Mouse (Mus musculus): ENCODE measurements around the gene Fkbp1b.
A peak's percentile ranks its signal among the peaks of the same experiment; 100 is the strongest.
"Not testable (repeated sequence)": the region's sequence is repeated elsewhere in the genome, so short reads cannot be mapped to it uniquely, and the experiment has no call there.

Gene Fkbp1b

DNA sequence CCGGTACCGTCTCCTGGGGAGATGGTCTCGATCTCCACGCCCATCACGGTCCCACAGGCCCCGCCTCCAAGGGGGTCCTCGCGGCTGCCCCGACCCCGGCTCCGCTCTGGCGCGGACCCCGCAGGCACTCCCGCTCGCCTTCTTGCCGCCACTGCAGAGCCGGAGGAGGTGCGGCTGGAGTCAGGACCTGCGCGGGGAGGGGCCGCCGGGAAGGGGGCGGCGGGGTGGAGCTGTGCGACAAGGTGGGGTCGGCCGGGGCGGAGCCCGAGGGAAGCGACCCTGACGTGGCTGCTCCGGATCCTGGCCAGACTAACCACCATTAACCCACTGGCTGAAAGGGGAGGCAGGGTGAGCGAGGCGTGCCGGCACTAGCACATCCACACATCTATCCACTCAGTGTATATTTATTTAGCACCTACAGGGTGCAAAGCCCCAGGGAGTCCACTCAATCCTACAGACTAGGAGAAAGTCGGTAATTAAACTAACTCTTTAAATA lies at the start of gene Fkbp1b:
Gene Fkbp1b (minus strand): TSS at position 200 of the 496 bp plus-strand sequence.
- DNase-seq (ENCODE audit: low read depth, low spot score), result peak; percentile 74

DNA sequence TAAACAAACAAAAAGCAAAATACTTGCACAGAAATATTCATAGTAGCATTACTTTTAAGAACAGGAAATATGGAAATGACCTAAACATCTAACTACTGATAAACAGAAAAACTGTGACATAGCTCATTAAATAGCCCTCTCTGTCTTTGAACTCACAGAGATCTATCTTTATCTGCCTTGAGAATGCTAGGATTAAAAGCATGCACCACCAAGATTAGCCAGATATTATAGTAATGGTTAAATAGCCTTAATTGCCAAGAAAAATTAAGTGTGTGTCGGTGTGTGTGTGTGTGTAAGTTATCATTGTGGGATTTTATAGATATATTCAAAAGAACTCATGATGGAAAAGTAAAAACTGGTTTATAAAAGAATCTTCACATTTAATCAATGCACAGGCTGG lies 48.5 kb upstream of the Fkbp1b start:
- DNase-seq (ENCODE audit: low read depth, low spot score), result no peak

DNA sequence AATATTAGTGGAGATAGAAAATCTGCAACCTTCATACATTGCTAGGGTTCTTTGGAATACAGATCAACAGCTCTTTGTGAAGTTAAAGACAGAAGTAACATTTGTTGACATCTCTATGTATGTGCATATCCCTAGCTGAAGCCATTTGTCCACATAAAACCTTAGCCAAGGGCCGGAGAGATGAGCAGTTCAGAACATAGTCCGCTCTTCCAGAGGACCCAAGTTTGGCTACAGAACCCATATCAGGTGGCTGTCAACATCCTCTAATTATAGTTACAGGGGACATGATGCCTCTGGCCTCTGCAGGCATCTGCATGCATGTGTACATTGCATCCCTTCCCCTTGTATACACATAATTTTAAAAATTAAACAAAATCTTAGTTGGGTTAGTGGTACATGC lies 47.9 kb upstream of the Fkbp1b start:
- no peak for DNase-seq (ENCODE audit: low read depth, low spot score)

DNA sequence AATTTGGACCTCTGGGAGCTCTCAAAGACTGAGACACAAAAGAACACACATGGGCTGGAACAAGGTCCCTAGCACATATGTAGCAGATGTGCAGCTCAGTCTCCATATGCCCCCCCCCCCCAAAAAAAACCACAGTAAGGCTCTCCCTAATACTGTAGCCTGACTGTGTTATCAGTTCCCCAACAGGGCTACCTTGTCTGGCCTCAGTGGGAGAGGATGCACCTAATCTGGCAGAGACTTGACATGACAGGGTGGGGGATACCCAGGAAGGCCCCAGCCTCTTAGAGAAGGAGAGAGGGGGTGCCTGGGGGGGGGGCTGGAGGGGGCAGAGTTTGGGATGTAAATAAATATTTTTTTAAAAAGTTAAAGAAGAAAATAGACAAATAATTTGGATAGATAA lies 47.3 kb upstream of the Fkbp1b start:
- no peak for DNase-seq (ENCODE audit: low read depth, low spot score)

DNA sequence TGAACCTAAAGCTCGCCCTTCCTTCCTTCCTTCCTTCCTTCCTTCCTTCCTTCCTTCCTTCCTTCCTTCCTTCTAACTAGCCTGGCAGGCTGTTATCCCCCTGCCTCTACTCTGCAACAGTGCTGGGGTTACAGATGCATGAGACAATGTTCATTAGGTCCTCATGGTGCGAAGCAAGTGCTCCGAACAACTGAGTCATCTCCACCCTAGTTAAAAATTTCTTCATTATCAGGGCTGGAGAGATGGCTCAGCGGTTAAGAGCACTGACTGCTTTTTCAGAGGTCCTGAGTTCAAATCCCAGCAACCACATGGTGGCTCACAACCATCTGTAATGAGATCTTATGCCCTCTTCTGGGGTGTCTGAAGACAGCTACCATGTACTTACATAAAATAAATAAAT lies 45.2 kb upstream of the Fkbp1b start:
- not testable (repeated sequence) for DNase-seq (ENCODE audit: low read depth, low spot score)

DNA sequence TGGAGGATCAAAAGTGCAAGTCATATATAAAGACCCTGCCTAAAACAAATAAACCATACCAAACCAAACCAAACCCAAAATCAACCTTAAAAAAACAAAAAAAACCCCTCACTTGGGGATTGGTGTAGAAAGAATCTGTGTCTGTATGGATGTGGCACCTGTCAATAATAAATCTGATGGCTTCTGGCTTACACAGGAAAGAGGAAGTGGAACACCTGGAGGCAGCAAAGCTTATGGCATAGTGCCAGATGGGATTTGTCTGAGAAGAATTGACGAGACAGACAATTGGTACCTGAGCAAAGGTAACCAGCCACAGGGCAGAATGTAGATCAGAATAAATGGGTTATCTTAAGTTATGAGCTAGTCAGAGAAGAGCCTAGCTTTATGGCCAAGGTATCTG lies 43.7 kb upstream of the Fkbp1b start:
- DNase-seq (ENCODE audit: low read depth, low spot score), result no peak

DNA sequence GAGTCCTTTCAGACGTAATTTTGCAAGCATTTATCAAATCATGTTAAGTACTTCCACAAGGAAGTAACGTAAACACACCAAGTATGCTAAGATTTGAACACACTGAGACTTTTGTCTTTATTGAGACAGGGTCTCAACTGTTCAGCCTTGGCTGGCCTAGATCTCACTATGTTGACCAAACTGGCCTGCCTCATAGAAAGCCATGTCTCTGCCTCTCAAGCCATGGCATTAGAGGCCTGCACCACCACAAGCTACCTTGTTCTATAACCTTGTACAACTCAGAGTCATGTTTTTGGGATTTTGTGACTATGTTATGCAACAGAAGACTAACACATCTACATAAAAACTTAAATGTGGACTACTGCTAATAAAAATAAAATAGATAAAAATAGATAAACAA lies 40.7 kb upstream of the Fkbp1b start:
- no peak for DNase-seq (ENCODE audit: low read depth, low spot score)

DNA sequence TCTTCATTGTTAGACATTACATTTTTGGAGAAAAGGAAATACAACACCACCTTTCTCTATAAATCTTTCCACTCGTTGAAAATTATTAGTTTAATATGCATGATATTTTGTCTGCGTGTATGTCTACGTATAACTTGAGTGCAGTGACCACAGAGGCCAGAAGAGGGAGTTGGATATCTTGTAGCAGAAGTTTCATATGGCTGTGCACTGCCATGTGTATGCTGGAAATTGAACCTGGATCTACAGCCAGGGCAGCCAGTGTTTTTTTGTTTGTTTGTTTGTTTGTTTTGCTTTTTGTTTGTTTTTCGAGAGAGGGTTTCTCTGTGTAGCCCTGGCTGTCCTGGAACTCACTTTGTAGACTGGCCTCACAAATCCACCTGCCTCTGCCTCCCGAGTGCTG lies 37.7 kb upstream of the Fkbp1b start:
- peak; percentile 60 for DNase-seq (ENCODE audit: low read depth, low spot score)

DNA sequence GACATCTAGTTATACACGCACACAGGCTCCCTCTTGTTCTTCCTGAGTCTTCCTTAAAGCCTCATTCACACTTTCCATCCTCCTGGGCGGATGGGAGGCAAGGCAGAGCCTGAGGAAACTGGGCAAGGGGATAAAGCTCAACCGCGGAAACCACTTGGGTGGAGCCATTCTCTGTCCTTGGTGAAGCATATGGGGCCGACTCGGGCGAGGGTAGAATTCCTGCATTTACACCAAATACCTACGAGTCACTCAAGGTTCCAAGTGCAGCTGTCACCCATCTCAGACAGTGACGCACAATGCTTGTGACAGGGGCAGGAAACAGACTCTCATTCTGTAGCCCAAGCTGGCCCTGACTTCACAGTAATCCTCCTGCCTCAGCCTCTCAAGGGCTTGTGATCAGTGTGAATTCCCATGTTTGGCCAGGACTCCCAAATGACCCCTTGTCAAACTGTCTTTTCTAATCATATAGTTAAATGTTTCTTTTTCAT lies 36.9 kb upstream of the Fkbp1b start:
- DNase-seq (ENCODE audit: low read depth, low spot score), result peak; percentile 64

DNA sequence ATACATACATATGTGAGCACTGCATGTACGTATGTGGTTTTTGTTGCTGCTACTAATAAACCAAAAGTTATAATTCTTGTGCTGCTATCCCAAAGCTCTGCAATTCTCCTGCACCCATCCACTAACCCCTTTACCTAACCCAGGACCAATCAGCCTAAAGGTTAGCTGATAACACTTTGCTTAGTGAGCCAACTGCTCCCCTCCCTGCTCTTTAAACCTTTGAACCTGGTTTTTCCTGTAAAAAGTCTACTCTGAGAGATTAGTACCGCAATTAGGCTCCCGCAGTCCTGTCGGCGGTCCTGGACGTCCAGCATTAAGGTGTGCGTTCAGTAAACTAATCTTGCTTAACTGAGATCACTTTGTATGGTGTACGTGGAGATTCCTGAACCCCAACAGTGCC lies 34.2 kb upstream of the Fkbp1b start:
- no peak for DNase-seq (ENCODE audit: low read depth, low spot score)

DNA sequence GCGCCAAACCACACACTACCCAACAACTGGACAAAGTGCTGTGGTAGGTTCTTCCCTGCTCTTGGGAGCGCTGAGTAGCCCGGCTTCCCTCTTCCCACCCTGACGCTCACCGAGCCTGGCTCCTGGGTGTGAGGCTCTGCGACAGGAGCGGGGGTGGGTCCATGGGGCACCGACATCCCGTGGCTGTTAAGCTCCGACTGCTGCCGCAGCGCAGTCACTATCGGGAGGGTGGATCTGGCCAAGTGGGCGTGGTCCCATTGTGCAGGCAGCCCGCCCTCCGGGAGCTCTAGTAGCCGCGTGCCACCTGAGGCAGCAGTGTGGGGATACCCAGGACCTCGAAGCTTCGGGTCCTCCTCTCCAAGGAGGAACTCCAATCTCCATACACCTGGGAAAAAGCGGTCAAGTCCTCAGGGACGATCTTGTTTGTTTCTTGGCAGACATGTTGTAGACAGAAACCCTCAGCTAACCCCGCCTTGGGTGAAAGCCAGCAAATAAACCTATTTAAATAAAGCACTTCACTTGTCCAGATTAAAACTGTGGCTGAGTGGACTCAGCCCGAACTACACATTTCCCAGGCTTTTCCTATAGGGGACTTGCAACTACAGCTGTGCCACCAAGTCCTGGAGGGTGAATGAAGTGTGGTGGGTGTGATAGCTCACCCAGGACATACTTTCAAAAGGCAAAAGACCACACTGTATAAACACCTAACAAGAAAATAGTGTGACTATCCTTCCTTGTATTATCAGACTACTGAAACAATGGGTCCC lies 33.0 kb upstream of the Fkbp1b start, which contains the start of gene Mfsd2b:
Gene Mfsd2b (minus strand): TSS at position 199 of the 767 bp plus-strand sequence.
- DNase-seq (ENCODE audit: low read depth, low spot score), result peak; percentile 83

DNA sequence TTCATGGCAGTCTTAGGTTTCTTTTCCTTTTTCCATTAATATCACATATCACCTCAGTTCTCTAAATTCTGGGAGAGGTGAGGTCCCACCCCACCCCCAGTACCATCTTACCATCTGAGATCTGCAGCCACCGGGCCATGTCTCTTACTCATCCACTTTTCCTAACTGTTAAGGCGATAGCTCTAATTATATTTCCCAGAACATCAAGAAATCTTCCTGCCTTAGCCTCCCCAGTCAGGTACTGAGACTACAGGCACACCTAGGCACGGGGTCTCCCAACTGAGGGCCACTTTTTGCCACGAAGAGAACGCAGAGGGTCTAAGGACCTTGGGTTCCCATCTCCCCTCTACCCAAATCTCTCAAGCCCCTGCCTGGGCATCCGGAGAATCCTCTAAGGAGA lies 32.1 kb upstream of the Fkbp1b start:
- no peak for DNase-seq (ENCODE audit: low read depth, low spot score)

DNA sequence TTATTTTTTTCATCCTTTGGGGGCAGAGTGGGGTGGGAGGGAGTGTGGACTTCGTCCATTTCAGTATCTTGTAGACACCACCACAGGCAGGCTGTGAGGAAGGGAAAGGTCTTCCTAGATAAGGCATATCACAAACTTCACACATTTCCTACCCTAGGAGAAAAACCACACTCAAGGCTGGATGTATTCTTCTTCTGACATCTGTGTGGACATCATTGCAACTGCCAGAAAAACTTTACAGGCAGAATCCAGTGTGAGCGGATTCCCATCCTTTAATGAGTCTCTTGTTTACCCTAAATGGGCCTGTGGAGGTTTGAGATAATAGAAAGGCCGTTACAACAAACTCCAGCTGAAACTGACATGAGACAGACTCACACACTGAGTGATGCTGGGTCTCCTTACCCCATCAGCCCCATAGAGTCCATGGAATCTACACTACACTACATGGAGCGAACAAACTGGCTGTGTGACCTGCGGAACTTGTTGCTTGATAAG lies 31.6 kb upstream of the Fkbp1b start:
- no peak for DNase-seq (ENCODE audit: low read depth, low spot score)

DNA sequence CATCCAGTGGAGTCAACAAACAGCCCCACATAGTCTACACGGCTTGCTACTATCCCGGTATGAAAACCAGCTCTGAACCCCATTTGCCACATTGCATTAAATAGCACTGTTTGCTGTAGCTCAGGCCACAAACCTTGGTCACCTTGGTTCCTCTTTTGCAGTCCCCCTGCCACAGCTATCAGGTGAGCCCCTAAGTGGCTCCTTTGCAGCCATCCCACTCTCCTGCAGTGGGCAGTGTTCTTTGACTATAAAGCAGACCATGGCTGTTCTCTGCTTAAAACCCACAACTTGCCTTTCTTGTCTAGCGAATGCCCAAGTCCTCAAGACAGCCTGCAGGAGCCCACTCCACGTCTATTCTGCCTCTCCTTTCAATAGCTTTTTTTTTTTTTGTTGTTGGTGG lies 30.9 kb upstream of the Fkbp1b start:
- DNase-seq (ENCODE audit: low read depth, low spot score), result no peak

DNA sequence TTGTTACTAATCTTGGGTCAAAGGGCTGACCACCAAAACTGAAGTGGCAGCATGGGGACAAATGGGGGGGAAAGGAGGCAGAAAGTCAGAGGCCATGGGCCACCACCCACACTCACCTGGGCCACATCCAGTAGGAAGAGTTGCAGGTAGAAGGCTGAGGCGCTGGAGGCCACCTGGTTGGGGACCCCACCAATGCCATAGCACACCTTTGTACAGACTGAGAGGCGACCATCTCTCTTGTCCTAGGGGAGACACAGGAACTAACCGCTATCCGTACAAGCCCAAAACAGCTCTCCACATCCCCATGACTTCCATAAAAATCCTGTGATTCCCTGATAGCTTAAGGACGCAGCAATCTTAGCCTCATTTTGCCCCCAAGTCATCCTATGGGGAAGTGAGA lies 29.9 kb upstream of the Fkbp1b start:
- DNase-seq (ENCODE audit: low read depth, low spot score), result no peak

DNA sequence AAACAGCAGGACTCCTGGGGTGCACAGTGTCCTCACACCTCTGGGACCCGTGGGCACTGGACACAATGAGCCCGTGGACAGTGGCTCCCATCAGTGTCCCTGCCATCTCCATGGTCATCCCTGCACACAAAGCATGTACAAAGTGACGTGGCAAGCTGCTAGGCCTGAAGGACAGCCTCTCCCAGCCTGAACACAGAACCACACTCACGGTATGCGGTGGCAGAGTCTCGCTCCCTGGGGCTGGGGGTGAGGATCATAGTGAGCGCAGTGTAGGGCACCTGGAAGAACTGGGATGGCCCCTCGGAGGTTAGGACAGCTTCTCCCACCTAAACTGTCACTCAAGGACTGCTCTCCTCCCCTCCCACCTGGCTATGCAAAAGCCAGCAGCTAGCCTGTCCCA lies 27.5 kb upstream of the Fkbp1b start:
- no peak for DNase-seq (ENCODE audit: low read depth, low spot score)

DNA sequence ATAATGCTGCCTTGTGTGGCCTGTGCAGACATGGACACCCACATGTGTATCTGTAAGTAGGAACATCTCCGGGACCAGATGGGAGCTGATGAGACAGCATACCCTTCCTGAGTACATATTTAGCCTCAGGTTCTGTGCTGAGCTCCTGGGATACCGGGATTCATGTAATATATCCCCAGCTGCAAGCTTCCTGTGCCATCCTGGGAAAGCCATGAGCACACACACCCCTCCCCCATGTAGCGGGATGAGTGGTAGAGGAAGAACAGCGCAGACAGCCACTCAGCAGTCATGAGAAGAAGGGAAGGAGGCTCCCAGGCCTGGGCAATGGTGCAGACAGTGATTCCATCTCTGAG lies 22.9 kb upstream of the Fkbp1b start:
- DNase-seq (ENCODE audit: low read depth, low spot score), result no peak

DNA sequence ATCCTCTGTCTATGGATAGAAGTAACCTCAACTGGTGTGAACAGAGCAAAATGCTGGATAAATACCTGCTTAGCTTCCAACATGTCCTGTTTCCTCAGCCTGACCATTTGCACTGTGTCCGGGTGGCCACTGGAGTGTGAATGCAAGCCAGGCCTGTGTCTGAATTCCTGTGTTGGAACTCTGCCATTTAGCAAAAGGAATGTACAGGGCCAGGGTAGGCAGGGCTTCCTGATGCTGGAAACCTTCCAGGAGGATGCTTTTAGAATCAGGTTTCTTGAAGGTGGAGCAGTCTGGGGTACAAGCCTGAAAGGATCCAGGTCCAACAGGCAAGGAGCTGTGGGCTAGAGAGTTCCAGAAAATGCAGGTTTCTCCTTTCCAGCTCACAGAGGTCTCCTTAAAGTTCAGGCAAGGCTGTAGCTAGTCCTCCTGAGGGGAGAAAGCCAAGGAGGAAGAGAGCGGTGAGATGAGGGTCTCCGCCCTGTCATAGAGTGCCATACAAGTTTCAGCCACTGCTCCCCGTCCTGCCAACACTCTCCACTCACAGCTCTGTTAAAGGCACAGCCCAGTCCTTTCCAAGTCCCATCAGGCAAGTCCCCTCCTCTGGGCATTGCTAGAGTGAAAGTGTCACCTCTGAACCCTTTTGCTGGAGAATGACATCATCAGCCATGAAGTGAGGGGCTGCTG lies 22.4 kb upstream of the Fkbp1b start:
- no peak for DNase-seq (ENCODE audit: low read depth, low spot score)

DNA sequence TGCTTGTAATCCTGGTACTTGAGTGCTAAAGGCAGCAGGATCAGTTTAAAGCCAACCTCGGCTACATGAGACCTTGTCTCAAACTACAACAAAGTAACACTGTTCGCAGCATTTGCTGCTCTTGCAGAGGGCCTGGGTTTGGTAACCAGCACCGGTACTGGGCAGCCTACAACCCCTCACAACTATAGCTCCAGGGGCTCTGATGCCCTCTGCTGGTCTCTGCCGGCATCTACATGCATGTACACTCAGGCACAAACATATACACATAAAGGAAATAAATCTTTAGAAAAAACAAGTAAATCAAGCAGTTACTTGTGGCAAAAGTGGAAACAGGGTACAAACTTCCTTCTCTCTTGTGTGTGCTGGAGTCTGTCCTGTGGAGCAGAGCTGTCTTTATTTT lies 21.3 kb upstream of the Fkbp1b start:
- peak; percentile 67 for DNase-seq (ENCODE audit: low read depth, low spot score)

DNA sequence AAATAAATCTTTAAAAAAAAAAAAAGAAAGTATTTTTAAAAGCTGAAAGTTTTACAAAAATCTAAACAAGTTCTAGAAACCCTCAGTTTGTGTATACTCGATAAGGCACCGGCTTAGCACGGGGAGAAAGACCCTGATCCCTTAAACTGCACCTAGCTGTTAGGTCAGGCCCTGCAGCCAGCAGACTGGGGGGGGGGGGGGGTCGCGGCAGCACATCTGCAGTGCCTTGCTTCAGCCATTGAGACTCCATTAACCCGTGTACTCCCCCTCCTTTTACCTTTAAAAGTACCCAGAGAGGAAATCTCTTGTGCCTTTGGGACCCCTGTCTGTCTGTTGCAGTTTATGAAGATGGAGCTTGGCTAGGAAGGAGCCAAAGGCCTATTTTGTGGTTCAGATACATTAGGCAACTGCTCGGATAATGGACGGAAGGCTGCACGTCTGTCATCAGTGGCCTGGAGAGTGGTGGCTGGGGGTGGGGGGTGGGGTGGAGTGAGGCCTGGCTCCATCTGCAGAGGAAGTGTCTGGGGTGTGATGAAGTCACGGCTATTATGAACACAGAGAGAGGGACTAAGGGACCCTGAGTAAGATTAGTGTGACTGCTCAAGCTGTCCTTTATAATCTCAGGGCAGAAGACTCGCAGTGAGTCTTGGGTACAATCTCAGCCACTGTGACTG lies 18.0 kb upstream of the Fkbp1b start:
- DNase-seq (ENCODE audit: low read depth, low spot score), result no peak

DNA sequence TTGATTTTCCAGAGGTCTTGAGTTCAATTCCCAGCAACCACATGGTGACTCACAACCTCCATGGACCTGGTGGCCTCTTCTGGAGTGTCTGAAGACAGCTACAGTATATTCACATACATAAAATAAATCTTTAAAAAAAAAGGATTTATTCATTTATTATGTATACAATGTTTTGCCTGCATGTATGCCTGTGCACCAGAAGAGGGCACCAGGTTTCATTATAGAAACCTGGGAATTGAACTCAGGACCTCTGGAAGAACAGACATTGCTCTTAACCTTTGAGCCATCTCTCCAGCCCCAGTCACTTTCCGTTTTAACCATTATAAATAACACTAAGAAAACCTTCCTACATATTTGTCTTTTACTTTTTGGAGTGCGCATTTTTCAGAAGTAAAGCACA lies 15.4 kb upstream of the Fkbp1b start:
- DNase-seq (ENCODE audit: low read depth, low spot score), result no peak

DNA sequence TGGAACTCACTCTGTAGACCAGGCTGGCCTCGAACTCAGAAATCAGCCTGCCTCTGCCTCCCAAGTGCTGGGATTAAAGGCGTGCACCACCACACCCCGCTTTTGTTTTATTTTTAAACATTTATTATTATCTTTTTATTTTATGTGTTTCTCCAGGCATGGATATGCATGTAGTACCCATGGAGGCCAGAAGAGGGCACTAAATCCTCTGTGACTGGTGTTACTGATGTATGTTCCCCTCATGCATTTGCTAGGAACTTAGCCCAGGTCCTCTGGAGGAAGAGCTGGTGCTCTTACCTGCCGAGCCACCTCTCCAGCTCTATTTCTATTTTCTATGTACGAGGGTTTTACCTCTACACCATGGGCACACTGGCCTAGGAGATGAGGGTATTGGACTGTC lies 14.8 kb upstream of the Fkbp1b start:
- peak; percentile 76 for DNase-seq (ENCODE audit: low read depth, low spot score)
